In genomic region chr1:33669708-33670141, GRCm38 (mm10) we compare ENCODE assay signal across 1 mouse cellular context.
TF ChIP-seq lines count a peak whose summit lies in the region.

Gene Prim2, minus strand, starts transcription at chr1:33669795.

TF ChIP-seq in CH12.LX, 34 proteins besides CTCF, POLR2A, EP300 and RAD21 (continued from another document):
- TF ChIP-seq CHD1 (IDR thresholded peaks at IDR 0.05; ENCODE audit: low read depth, low read length) = no peak
- no peak for TF ChIP-seq ZNF384 (IDR thresholded peaks at IDR 0.05; ENCODE audit: low read depth, low read length)
- TF ChIP-seq PAX5 (IDR thresholded peaks at IDR 0.05; ENCODE audit: low read length) = no peak
- TF ChIP-seq MAX (IDR thresholded peaks at IDR 0.05; ENCODE audit: low read length) = no peak; the same call in 1 of the 2 replicates
- no peak for TF ChIP-seq USF1 (IDR thresholded peaks at IDR 0.05; ENCODE audit: low read depth, low read length)
- no peak for TF ChIP-seq GABPA (IDR thresholded peaks at IDR 0.05; ENCODE audit: insufficient replicate concordance, low read depth, low read length)
- no peak for TF ChIP-seq MYC (IDR thresholded peaks at IDR 0.05; ENCODE audit: low read depth, low read length)
- TF ChIP-seq CHD2 (IDR thresholded peaks at IDR 0.05; ENCODE audit: low read length) = no peak
- peak; percentile 78 for TF ChIP-seq ZMIZ1 (IDR thresholded peaks at IDR 0.05; ENCODE audit: low read depth, low read length)
- TF ChIP-seq JUND (conservative IDR thresholded peaks at IDR 0.05; ENCODE audit: low read depth, low read length) = no peak
- TF ChIP-seq JUN (IDR thresholded peaks at IDR 0.05; ENCODE audit: insufficient read depth, low read depth, low read length) = no peak
- TF ChIP-seq HCFC1 (IDR thresholded peaks at IDR 0.05; ENCODE audit: low read depth, low read length) = peak; percentile 76
- 0 out of 2 replicates have a peak, but pooled peaks have one; percentile 23 for TF ChIP-seq NRF1 (IDR thresholded peaks at IDR 0.05; ENCODE audit: low read depth, low read length)
- peak; percentile 60; the same call in 1 of the 2 replicates for TF ChIP-seq TCF12 (IDR thresholded peaks at IDR 0.05; ENCODE audit: low read depth, low read length)
- TF ChIP-seq BHLHE40 (IDR thresholded peaks at IDR 0.05; ENCODE audit: low read depth, low read length) = no peak
